Mouse (Mus musculus) cerebellum, adult 18-20 months (tissue): ENCODE measurements around the gene Pask.
"Not testable (repeated sequence)": the region's sequence is repeated elsewhere in the genome, so short reads cannot be mapped to it uniquely, and the experiment has no call there.

Source experiments
- DNase-seq, 2 experiments: peaks; one replicate each; pipeline ENCODE4 v3.0.0; 2021

The Pask gene

GRCm38 (mm10) chr1:93342648-93343503 lies at the start of gene Pask, which contains the start of gene Ppp1r7:
Gene Pask (minus strand): TSS chr1:93343482.
Gene Ppp1r7 (plus strand): TSS chr1:93342854.
- DNase-seq, result peak; percentile 94 to 96

GRCm38 (mm10) chr1:93388906-93389305 lies 45.6 kb upstream of the Pask start:
- DNase-seq, result no peak

- no peak for DNase-seq
Measured at GRCm38 (mm10) chr1:93387198-93387597, 43.9 kb upstream of the Pask start.

GRCm38 (mm10) chr1:93379117-93379516 lies 35.8 kb upstream of the Pask start:
- DNase-seq, result no peak

GRCm38 (mm10) chr1:93377307-93377706 lies 34.0 kb upstream of the Pask start:
- no peak for DNase-seq

GRCm38 (mm10) chr1:93373665-93374064 lies 30.4 kb upstream of the Pask start, which contains the start of gene Ano7:
Gene Ano7 (plus strand): TSS chr1:93373930.
- no peak for DNase-seq

- no peak for DNase-seq
Measured at GRCm38 (mm10) chr1:93365641-93366040, 22.4 kb upstream of the Pask start.

GRCm38 (mm10) chr1:93362661-93363060 lies 19.4 kb upstream of the Pask start:
- no peak for DNase-seq

- DNase-seq, result peak; percentile 56 to 70
Measured at GRCm38 (mm10) chr1:93352724-93353123, 9.4 kb upstream of the Pask start.

GRCm38 (mm10) chr1:93349701-93350100 lies 6.4 kb upstream of the Pask start:
- DNase-seq, result no peak

GRCm38 (mm10) chr1:93347176-93347575 lies 3.9 kb upstream of the Pask start:
- no peak for DNase-seq

GRCm38 (mm10) chr1:93343504-93344047 lies 294 bp upstream of the Pask start:
- DNase-seq, result peak; percentile 93 to 98

- no peak for DNase-seq
Measured at GRCm38 (mm10) chr1:93334621-93335020, 8.7 kb downstream of the Pask start.

- DNase-seq, result no peak
Measured at GRCm38 (mm10) chr1:93326446-93326845, 16.8 kb downstream of the Pask start.

- no peak for DNase-seq
Measured at GRCm38 (mm10) chr1:93323973-93324372, 19.3 kb downstream of the Pask start.

- DNase-seq, result peak; percentile 82 to 87
Measured at GRCm38 (mm10) chr1:93305581-93306337, 37.5 kb downstream of the Pask start, which contains the start of gene Mterf4. Gene Mterf4 (minus strand): TSS chr1:93305915.

- DNase-seq, result no peak
Measured at GRCm38 (mm10) chr1:93300578-93300977, 42.7 kb downstream of the Pask start.

- DNase-seq, result no peak
Measured at GRCm38 (mm10) chr1:93299791-93300190, 43.5 kb downstream of the Pask start.

GRCm38 (mm10) chr1:93294491-93294890 lies 48.8 kb downstream of the Pask start:
- DNase-seq, result not testable (repeated sequence)

- no peak for DNase-seq
Measured at GRCm38 (mm10) chr1:93292006-93292405, 51.3 kb downstream of the Pask start.

- DNase-seq, result no peak
Measured at GRCm38 (mm10) chr1:93291591-93291990, 51.7 kb downstream of the Pask start.

- no peak for DNase-seq
Measured at GRCm38 (mm10) chr1:93290956-93291355, 52.3 kb downstream of the Pask start.

GRCm38 (mm10) chr1:93289678-93290214 lies 53.5 kb downstream of the Pask start:
- no peak for DNase-seq
